Comparison of ENCODE assay signal across 8 mouse cellular contexts in the genomic region with DNA sequence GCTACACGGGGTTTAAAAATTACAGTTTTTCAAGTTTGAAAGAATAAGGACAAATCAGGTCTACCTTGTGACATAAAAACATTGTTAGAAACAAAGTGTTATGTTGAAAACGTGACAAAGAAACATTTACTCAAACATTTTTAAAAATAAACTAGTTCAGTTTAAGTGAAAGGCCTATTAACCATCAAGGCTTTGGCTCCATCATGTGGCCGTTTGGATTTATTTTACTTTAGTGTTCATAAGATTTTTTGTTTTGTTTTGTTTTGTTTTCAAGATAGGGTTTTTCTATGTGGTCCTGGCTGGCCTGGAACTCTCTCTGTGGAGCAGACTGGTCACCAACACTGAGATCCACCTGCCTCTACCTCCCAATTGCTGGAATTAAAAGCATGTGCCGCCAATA. TPM values are rescaled to one million over a fixed set of nuclear protein-coding genes. Genes with fewer than 3 reads are reported as not detected.
A peak's percentile ranks its signal among the peaks of the same experiment; 100 is the strongest.
DNase-seq lines count a peak whose midpoint lies in the region; ATAC-seq lines count a peak whose summit lies in the region.
"Had no signal": no experiment of that assay in that cellular context is flagged by ENCODE, and none has a peak within 500 bp of the region (broad histone marks: within the 10 kb centered on the region; RNA-seq: fewer than 3 reads in every experiment).

No protein-coding gene starts in this region.

- H3K4me1 ChIP-seq in kidney, embryonic 14.5 days (ENCODE audit: control insufficient read depth, insufficient read depth, low read length), result 0 out of 2 replicates have a peak, but pooled peaks cover 2% of the 10 kb centered on the region

- peak; percentile 34 for DNase-seq in kidney, postnatal 10 days
- DNase-seq in 416B (ENCODE audit: low read depth), result peak; percentile 54
- DNase-seq in CD4-positive helper T cell, adult 2 months (ENCODE audit: low read depth, low spot score), result peak; percentile 65
- DNase-seq in cerebellum, postnatal 25 days, result peak; percentile 25 to 68
- no peak for DNase-seq in testis, postnatal 10 days (ENCODE audit: low spot score)
- DNase-seq in urinary bladder, postnatal 25 days (ENCODE audit: low spot score), result no peak

- no peaks in the 10 kb centered on the region for H3K27me3 ChIP-seq in kidney, embryonic 14.5 days (ENCODE audit: control insufficient read depth, insufficient read depth, low read length)

- H3K36me3 ChIP-seq in kidney, embryonic 14.5 days (ENCODE audit: control insufficient read depth, insufficient read depth, low read length), result no peaks in the 10 kb centered on the region

- no peak overlapping the region for H3K4me3 ChIP-seq in kidney, embryonic 14.5 days (ENCODE audit: low read length)

- no peak overlapping the region for H3K4me2 ChIP-seq in kidney, embryonic 14.5 days (replicated peaks; ENCODE audit: low read depth, low read length)

- ATAC-seq in kidney, embryonic 14.5 days (ENCODE audit: low FRiP score, low TSS enrichment), result no peak

- no peak overlapping the region for H3K27ac ChIP-seq in kidney, embryonic 14.5 days (ENCODE audit: low read depth, low read length)
- H3K27ac ChIP-seq: liver, embryonic 14.5 days had no signal

- 61% methylated on average over 4 of the region's 4 CpGs for WGBS in kidney, embryonic 14.5 days

- H3K9me3 ChIP-seq in kidney, embryonic 14.5 days (ENCODE audit: control insufficient read depth, low read length), result no peaks in the 10 kb centered on the region

- H3K9ac ChIP-seq in kidney, embryonic 14.5 days (ENCODE audit: low read depth, low read length), result no peak overlapping the region
- H3K9ac ChIP-seq: liver, embryonic 14.5 days had no signal

RNA-seq across cellular contexts. Expression of a gene that starts 52.6 kb away (rescaled TPM):
- polyA plus RNA-seq in kidney, embryonic 14.5 days (2014; fragmentation: Nextera tagmentation; extraction: Ambion mirVana), result 28.4 and 36.6 TPM in 2 replicates

RNA-seq across cellular contexts. Expression of a gene that starts 53.1 kb away (rescaled TPM):
- 0.64 and 2.3 TPM in 2 replicates for polyA plus RNA-seq in kidney, embryonic 14.5 days (2014; fragmentation: Nextera tagmentation; extraction: Ambion mirVana)

Comparison
In these comparisons a context has a peak if more than half of its experiments do, and no peak if none do; other contexts are left out.
1. DNase-seq: peak in kidney, postnatal 10 days (single experiment), 416B (single experiment), CD4-positive helper T cell, adult 2 months (single experiment) and cerebellum, postnatal 25 days (2 of 2); none in testis, postnatal 10 days (single experiment) and urinary bladder, postnatal 25 days (single experiment).